Mouse (Mus musculus) G1E (cell line): ENCODE measurements around the gene Tnr. TPM values are rescaled to one million over a fixed set of nuclear protein-coding genes. Genes with fewer than 3 reads are reported as not detected.

Experiments
- ATAC-seq: 2 replicates; pipeline ENCODE4 v1.8.0; 2016; ENCODE audit warnings: mild to moderate bottlenecking; ENCODE audit not compliant: insufficient number of reproducible peaks, poor library complexity, low FRiP score, severe bottlenecking; ENCODE audit errors: extremely low read depth
- DNase-seq: peaks from one replicate; pipeline ENCODE4 v3.0.0; 2012; ENCODE audit warnings: low spot score
- H3K27me3 ChIP-seq: 2 replicates; pipeline ENCODE4 v1.6.1; 2012; ENCODE audit warnings: mild to moderate bottlenecking, low read length, inconsistent platforms; ENCODE audit not compliant: insufficient read depth
- H3K36me3 ChIP-seq: replicated peaks from 2 replicates; pipeline ENCODE3; 2012; ENCODE audit warnings: mild to moderate bottlenecking, inconsistent platforms
- H3K4me1 ChIP-seq: 2 replicates; pipeline ENCODE4 v1.6.1; 2012; ENCODE audit warnings: low read depth, low read length, inconsistent platforms, mixed read lengths; ENCODE audit not compliant: insufficient read depth
- H3K4me3 ChIP-seq: 2 replicates; pipeline ENCODE4 v1.5.1; 2012; ENCODE audit warnings: low read depth, mild to moderate bottlenecking, inconsistent platforms, low read length, moderate library complexity, mixed read lengths
- H3K9me3 ChIP-seq: replicated peaks from 2 replicates; pipeline ENCODE4 v1.6.1; 2012; ENCODE audit warnings: inconsistent platforms
- CTCF ChIP-seq: IDR thresholded peaks from 2 replicates; pipeline ENCODE4 v1.5.1; 2012; ENCODE audit warnings: low read depth, low read length, inconsistent platforms, mixed read lengths
- GATA1 ChIP-seq: IDR thresholded peaks from 2 replicates; pipeline ENCODE4 v1.6.1; 2012; ENCODE audit warnings: borderline replicate concordance, low read length, inconsistent platforms, mixed read lengths
- GATA2 ChIP-seq: IDR thresholded peaks from 2 replicates; pipeline ENCODE4 v1.6.1; 2012; ENCODE audit warnings: low read depth, low read length, inconsistent platforms, borderline replicate concordance
- POLR2AphosphoS5 ChIP-seq: IDR thresholded peaks from 2 replicates; pipeline ENCODE4 v1.6.1; 2012; ENCODE audit warnings: low read depth, low read length, inconsistent platforms; ENCODE audit not compliant: insufficient replicate concordance
- TAL1 ChIP-seq: conservative IDR thresholded peaks from 2 replicates; pipeline ENCODE4 v1.6.1; 2012; ENCODE audit warnings: low read depth, low read length, inconsistent platforms, mixed read lengths
- polyA plus RNA-seq: library from polyadenylated mRNA; stranded (reverse); fragments of >175 nt; gene quantifications from 2 replicates; pipeline ENCODE4 v1.2.3, GENCODE M21; 2012
- total RNA-seq, 2 experiments: library from RNA; stranded (forward) in 1 of 2; stranded (reverse) in 1 of 2; fragments of 200-1000 nt in 1 of 2; fragments of >200 nt in 1 of 2; fragmentation: Nextera tagmentation in 1 of 2; gene quantifications; 2 replicates each; pipeline ENCODE4 v1.2.3; 2014 to 2017

The Tnr gene
- total and polyA plus RNA-seq, 3 experiments, result 0.16 TPM; not detected in 2

DNA sequence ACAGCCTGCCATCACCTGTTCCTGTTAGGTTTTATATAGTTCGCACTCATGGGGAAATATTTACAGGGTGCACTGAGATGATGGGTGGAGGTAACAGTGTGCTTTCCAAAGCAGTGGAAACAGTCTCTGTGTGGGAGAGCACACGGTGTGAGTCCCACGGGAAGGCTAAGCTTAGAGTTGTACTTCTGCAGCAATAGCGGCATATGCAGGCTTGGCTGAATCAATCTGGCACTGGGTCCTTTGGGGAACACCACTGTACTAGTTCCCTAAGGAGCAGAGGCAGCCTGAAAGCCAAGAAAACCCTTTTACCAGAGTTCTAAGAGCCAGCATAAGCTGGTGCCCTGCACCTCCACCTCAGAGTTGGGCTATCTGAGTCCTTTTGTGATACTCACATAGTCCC is 115.8 kb downstream of the Tnr start:
- TF ChIP-seq GATA1 (no peak), TAL1 (no peak), GATA2 (no peak)

DNA sequence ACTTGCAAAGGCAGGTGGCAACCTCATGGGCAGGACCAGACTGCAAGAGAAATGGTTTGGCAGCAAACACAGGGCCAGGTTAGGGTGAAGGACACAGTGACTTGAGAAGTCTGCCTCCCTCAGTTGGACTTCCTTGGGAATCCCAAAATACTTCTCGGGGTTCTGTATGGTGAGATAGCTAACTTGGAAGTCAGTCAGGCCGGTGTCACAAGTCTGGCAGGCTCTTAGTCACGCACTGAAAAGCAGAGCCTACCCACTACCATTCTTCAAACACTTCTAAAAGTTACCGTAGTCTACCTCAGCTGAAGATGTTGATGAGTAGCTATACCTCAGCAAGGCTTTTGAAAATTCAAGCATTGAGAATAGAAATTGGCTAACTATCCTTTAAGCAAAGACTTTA is 122.2 kb downstream of the Tnr start:
- TF ChIP-seq POLR2AphosphoS5 (no peak), GATA2 (no peak), TAL1 (no peak), CTCF (no peak), GATA1 (no peak)
- Histone ChIP-seq H3K9me3 (no peaks in the 10 kb centered on the region), H3K27me3 (no peaks in the 10 kb centered on the region; the same call in 1 of the 2 replicates), H3K4me1 (no peaks in the 10 kb centered on the region), H3K36me3 (no peaks in the 10 kb centered on the region), H3K4me3 (no peak overlapping the region)
- DNase-seq (no peak), ATAC-seq (no peak)

More for the DNA sequence above, 115.8 kb downstream of the Tnr start:
- DNase-seq (no peak), ATAC-seq (no peak)
- Histone ChIP-seq H3K4me3 (no peak overlapping the region), H3K9me3 (no peaks in the 10 kb centered on the region), H3K4me1 (no peaks in the 10 kb centered on the region), H3K36me3 (no peaks in the 10 kb centered on the region), H3K27me3 (no peaks in the 10 kb centered on the region)

DNA sequence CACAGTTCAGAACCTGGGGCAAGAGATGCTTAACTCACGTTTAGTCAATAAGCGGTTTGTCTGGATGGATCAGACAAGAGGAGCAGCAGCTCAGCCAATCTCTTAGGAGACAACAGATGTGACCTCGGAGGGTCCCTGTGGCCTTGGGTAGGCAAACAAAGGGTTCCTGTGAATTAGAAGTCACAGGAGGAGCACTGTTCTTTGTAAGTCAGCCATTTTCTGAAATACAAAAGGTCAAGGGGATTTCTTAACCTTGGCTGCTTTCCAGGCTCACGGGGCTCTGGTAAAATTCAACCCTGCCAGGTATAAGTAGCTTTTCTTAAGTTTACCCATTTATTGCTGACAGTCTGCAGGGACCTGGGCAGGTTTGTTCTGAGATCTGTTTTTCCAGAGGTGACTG is 126.9 kb downstream of the Tnr start:
- TF ChIP-seq TAL1 (no peak), GATA2 (no peak), GATA1 (no peak), CTCF (no peak), POLR2AphosphoS5 (no peak)
- no peaks in the 10 kb centered on the region for H3K4me1 ChIP-seq
- no peak for ATAC-seq
- H3K4me3 ChIP-seq, result no peak overlapping the region
- no peaks in the 10 kb centered on the region for H3K9me3 ChIP-seq
- no peak for DNase-seq
- no peaks in the 10 kb centered on the region for H3K36me3 ChIP-seq
- no peaks in the 10 kb centered on the region; the same call in 1 of the 2 replicates for H3K27me3 ChIP-seq

DNA sequence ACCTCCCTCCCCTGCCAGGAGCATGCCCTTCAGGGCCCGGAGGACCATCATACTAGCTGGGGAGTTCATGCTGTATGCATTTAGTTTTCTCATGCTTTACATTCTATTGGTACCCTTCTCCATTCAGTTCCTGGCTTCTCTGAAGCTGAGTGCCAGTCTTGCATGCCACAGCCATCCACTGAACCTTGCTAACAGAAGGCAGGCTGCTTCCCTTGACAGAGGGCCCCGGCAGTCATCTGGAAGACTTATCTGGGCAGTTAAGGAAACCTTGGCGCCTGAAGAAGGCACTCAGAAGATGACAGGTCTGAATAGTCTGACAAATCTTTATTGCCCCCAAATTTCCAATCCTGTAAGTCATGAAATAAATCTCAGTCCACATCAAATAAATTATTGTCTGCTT is 131.7 kb downstream of the Tnr start:
- no peaks in the 10 kb centered on the region for H3K4me1 ChIP-seq
- TF ChIP-seq GATA1, result no peak
- TF ChIP-seq GATA2, result no peak
- no peak for TF ChIP-seq CTCF
- no peak for TF ChIP-seq TAL1
- TF ChIP-seq POLR2AphosphoS5, result no peak

DNA sequence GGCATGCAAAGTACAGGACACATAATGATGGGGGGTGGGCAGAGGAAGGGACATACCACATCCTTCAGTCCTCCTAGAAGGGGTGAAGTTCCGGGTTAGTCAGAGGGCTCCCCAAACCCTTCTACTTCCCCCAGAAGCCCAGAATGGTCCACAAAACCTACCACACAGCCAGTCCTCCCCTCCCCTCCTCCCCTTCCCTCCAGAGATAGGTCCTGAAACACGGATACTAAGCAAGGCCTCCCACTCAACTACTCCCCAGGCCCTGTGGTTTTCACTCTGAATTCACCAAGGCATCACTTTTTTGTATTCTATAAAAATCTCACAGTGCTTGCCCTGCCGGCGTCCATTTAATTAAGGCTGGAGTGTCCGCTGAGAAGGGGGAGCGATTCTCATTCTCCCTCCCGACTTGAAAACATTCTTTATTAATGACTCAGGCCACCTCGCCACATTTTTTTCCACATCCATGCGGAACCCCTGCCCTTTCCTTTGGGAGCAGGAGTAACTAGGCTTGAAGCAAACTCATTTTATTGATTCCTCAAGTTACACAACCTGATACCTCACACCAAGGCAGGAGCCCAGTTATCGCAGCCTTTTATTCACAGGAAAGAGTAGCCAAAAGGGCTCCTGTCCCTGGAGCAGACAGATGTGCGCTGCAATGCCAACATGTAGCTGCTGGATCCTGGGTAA is 134.4 kb downstream of the Tnr start:
- ATAC-seq (no peak), DNase-seq (no peak)
- H3K4me3 ChIP-seq, result no peak overlapping the region
- no peaks in the 10 kb centered on the region for H3K9me3 ChIP-seq
- no peaks in the 10 kb centered on the region for H3K4me1 ChIP-seq
- H3K27me3 ChIP-seq, result no peaks in the 10 kb centered on the region
- TF ChIP-seq CTCF (no peak), TAL1 (no peak), POLR2AphosphoS5 (no peak), GATA2 (no peak), GATA1 (no peak)
- no peaks in the 10 kb centered on the region for H3K36me3 ChIP-seq

More for the DNA sequence above, 131.7 kb downstream of the Tnr start:
- DNase-seq (no peak), ATAC-seq (no peak)
- Histone ChIP-seq H3K9me3 (no peaks in the 10 kb centered on the region), H3K36me3 (no peaks in the 10 kb centered on the region), H3K4me3 (no peak overlapping the region), H3K27me3 (no peaks in the 10 kb centered on the region)

DNA sequence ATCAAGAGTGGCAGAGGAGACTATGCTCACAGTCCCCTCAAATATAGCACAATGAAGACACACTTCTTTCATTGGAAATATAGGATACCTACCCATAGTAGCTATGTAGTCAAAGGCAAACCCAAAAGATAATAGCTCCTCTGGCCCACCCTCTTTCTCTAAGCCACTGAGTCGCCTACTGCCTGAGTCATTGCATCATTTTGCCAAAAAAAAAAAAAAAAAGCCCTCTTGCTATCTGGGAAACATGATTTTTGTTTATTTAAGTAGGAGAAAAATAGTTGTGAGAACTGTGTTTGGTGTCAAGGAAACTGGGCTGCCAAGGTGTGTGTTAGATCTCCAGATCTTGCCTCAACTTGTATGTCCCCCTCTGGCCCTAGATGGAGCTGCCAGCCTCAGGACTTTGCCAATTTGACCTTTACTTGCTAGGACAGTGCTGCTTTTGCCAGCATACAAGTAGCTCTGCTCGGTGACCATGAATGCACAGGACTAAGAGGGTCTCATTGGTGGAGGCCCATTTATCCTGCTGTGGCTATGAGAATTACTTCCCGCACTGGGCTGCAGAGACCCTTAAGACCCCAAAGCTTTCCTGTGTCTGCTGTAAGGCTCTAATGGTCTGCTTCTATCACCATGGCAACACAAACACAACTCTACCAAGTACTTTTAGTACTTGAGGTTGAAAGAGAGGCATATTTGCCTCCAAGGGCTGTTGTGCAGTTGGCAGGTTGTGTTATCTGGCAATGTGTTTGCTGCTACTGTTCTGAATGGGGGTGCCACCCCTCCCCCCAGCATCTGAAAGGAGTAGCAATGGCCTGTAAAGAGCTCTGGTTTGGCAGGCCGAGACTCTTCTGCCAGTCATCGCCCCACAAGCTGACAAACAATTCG is 137.3 kb downstream of the Tnr start:
- TF ChIP-seq POLR2AphosphoS5 (no peak), TAL1 (no peak), GATA2 (no peak), GATA1 (no peak), CTCF (no peak)
- no peak overlapping the region for H3K4me3 ChIP-seq
- H3K4me1 ChIP-seq, result no peaks in the 10 kb centered on the region
- no peak for DNase-seq
- H3K36me3 ChIP-seq, result no peaks in the 10 kb centered on the region
- no peak for ATAC-seq
- no peaks in the 10 kb centered on the region for H3K27me3 ChIP-seq
- no peaks in the 10 kb centered on the region for H3K9me3 ChIP-seq
